Mouse (Mus musculus) embryo, embryonic 10 days (tissue): Measurements from ENCODE around the gene Mab21l3.
"Not testable (repeated sequence)": the region's sequence is repeated elsewhere in the genome, so short reads cannot be mapped to it uniquely, and the experiment has no call there.

Source experiments
- DNase-seq: peaks from one replicate; pipeline ENCODE4 v3.0.0-alpha.2; 2015; ENCODE audit warnings: low spot score

Gene Mab21l3

DNA sequence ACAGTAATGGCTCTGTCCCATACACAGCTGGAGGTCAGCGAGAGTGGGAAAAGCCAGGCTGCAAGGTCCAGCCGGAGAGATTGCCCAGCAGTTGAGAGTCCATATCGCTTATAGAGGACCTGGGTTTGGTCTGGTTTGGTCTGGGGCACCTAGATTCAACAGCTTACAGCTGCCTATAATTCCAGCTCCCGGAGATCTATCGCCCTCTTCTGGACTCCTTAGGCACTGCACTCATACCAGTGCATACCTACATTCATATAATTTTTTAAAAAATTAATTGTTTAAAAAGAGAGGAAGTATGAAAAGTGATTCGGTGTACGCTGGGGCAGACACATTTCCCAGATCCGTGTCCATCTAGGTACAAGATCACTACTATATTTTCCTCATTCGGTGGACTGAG, 9.4 kb downstream of the Mab21l3 start:
- no peak for DNase-seq

DNA sequence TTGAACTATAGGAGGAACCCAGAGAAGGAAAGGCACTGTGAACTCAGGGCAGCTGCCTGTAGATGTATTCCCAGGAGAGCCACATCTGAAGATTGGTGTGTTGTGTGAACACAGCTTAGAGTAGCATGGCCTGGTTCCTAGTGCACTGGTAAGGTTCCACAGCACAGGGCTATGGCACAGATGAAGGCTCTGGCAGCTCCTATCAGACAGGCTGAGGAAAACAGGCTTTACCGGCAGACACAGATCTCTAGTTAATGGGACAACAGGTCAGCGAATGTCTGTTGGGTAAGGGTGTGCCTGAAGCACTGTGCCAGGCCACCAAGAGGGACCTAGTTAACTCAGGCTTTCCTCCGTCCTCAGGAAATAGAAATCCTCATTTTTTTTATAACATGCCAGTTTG, 11.8 kb downstream of the Mab21l3 start:
- no peak for DNase-seq

DNA sequence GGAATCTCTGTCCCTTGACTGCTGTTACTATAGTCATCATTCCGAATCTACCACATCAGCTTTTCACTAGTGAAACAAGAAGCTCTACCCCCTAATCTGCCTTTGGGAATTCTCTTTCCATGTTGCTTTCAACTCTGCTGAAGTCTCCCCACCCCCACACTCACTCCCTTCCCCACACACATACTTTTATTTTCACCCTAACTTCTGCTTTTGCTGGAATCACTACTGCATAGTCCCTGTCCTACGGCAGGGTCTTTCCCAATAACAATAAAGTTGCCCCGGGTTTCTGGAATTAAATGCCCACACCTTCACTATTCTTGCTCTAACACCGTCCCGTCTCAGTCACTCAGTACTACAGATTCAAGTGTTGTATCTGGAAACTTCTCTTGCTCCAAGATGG, 12.2 kb downstream of the Mab21l3 start:
- no peak for DNase-seq

DNA sequence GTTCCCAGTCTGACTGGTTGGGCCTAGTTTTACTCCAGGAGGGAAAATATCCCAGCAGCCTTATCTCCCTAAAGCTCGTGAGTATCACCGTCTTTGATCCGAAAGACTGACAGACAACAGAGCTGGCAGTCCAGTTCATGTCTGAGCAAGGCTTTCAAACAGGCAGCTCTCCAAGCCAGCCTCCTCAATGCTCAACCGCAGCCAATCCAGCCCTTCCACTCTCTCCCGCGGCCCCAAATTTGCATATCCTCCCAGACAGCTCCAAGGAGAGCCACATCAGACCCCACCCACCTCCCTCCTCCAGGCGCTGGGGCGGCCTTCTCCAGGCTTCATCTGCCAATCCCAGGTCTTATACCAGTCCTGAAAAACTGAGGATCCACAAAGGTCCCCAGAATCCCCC, 12.7 kb downstream of the Mab21l3 start:
- DNase-seq: peak; percentile 89

DNA sequence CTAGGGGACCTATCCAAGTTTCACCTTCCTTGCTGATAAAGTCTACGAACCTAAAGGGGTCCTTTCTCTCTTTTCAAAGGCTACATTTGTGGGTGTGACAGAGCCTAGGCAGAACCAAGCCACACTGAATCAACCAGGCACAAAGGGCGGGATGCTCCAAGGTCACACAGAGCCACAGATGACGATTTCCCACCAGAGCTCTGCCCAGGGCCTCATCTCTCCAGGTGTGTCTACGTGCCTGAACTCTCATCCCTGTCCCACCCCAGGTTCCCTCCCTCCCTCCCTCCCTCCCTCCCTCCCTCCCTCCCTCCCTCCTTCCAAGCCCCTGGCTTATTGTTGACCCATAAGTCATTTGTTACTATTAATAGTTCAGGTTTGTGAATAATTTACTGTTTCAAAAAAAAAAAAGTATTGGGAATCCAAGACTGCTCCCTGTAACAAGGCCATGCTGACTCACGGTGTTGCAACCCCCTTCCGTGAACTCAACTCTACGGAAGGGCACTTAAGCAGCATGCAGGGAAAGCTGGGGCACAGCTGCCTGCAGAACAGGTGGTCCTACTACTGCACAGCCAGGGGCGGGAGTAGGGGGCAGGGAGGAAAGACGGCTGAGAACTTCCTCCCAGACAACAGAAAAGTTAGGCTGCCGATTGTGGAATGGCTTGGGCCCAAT, 17.4 kb downstream of the Mab21l3 start:
- no peak for DNase-seq

DNA sequence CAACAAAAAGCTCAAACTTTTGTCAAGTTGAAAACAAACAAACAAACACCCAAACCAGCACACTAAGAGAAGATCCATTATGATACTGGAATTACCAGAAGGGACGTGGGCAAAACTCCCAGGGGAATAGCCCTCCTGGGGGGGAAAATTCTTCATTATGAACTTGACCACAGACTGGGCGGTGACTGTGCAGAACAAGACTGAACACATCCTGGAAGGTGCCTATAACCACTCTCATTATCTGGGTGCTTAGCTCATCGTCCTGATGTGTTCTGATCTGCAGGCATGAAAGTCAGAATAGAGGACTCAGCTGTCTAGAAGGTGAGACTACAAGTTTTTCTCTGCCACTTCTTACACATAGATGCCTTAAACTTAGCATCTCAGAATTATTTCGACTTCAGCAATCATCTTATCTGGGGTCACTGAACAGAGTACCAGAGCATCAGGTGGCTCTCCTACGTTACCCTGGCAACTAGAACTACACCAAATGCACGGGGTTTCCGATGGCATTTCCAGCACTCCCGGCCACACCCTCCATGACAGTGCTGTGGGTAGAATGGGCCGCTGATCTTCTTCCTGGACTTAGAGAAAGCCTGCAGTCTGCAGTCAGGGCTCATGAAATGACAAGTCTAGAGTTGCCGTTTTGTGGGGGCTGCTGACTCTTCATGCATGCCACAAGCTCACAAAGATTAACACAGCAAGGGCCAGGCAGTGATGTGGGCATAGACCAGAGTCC, 18.7 kb downstream of the Mab21l3 start:
- DNase-seq: no peak

DNA sequence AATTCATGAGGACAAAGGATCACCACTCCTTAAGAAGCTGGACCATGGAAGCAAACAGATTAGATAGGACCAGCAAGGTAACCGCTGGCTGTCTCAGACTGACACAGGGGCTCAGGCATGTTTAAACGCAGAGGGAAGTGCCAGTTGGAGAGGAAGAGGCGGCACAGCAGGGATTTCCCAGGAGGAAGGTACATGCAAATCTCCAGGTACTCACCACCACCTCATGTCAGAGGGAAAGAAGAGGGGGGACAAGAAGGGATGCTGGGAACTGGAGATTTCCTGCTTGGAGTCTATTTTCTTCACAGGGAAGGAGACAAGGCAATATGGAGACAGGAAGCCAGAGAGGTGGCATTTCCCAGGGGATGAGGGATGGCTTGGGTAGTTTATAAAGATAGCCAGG, 20.2 kb downstream of the Mab21l3 start:
- DNase-seq: no peak

DNA sequence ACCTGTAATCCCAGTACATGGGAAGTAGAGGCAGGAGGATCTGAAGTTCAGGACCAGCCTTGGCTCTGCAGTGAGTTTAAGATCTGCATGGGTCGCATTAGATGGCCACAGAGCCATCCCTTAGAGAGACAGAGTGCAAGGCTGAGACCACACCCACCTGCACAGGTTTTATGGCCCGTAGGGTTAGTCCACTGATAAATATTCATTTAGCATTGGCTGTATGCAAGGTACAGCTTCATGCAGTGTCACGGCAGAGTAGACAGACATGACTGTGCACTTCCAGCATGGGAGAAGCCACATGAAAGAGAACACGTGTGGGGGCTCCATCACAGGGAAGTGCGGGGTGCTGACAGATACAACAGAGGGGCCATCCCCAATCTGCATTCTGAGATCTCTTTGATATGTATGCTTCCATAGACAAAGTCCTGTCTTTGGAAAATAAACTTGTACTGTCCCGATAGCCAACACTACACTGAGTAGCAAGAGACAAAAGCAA, 21.5 kb downstream of the Mab21l3 start:
- DNase-seq: no peak

DNA sequence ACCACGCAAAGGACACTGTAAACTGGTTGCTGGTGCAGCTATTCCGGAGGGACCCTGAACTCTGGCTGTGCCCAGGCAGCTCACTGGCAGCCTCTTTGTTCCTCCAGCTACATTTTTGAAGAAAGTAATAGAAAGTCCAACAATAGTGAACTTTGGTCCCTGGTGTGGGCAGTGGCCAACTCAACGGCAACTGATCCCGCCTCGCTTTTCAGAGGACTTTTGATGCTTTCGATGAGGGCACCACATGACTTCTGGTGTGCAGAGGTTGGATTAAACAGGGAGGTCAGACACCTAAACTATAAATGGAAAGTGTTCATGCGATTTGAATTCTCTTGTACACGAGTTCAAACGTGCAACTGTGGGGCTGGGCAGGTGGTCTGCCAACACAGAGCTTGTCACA, 24.4 kb downstream of the Mab21l3 start:
- no peak for DNase-seq

DNA sequence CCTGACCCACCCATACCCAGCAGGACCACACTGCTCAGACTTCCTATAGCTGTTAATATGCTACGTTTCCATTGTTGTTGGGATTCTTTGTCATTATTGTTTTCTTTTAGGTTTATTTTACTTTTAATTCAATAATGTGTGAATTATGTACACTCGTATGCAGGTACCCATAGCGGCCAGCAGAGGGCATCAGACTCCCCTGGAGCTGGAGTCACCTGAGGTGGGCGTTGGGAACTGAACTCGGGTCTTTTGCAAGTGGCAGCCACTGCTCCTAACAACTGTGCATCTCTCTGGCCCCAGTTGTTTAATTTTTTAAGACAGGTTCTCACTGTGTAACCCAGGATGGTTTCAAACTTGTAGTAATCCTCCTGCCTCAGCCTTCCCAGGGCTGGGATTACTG, 26.7 kb downstream of the Mab21l3 start:
- no peak for DNase-seq

DNA sequence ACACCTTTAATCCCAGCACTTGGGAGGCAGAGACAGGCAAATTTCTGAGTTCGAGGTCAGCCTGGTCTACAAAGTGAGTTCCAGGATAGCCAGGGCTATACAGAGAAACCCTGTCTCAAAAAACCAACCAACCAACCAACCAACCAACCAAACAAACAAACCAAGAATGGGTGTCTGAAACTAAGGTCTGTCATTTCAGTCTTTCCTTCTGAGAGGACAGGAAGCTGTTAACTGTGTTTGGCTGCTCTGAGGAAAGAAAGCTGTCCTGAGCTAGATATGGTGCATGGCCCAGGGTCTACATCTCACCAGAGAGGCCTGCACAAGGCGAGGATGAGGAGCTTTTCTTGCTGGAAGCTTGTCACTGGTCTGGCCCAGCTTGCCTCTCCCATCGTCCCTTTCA, 28.1 kb downstream of the Mab21l3 start:
- DNase-seq: not testable (repeated sequence)

DNA sequence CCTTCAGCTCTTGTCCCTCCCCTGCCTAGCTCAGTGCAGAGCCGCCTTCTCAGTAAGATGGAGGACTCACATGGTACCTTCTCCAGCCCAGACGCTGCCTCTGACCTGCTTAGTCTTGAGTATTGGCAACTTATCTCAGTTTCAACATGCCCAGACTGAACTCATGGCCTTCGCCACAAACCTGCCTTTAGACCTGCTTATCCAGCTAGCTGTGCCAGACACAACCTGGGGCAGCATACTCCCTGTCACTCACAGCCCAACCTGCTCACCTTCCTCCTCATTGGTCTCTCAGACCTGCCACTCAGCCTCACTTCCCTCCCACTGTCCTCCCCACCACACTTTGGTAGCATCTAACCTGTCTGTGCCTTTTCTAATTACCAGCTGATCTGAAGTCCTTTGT, 32.8 kb downstream of the Mab21l3 start:
- DNase-seq: no peak

DNA sequence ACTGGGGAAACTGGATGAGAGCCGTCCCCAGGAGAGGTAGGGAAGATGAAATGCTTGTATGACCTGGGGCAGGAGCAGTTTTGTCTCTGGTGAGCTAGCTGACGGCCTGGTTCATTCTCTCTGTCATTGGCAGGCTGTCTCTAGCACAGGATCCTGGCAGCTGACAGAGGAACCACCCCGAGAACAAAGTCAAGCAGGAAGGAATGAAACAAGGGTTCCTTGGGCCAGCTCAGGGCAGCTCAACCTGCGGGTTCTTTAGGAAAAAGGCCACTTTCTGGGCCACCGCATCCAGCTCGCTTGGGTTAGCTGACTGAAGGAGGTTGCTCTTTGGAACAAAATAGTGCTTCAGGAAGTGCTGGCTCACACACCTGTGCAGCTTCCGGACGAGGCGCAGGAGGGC, 34.0 kb downstream of the Mab21l3 start:
- no peak for DNase-seq

DNA sequence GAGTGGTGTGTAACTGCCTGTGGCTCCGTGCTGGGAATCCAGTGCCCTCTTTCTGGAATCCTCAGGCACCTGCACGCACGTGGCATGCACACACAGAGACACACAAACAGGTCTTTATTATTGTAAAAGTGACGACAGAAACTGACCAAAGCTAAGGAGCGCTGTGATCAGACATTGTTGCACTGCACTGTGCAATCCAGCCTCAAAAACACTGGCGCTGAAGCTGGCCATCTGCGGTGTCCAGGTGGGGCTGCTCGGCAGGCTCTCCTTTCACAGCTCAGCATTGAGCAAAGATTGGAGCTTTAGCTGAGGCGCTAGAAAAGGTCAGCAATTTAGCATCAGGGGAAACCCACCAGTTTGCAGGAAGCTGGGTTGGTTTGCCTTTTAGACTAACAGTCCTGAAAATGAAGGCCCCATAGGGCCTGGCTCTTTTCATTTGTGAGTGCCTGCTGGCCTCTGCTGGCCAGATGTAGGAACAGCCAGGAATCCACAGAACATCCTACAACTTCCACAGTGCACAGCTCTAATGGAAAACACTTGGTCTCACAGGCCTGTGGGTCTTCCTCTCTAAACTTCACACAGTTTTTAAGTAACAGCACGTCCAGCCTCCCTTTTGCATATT, 36.3 kb downstream of the Mab21l3 start:
- peak; percentile 72 for DNase-seq

DNA sequence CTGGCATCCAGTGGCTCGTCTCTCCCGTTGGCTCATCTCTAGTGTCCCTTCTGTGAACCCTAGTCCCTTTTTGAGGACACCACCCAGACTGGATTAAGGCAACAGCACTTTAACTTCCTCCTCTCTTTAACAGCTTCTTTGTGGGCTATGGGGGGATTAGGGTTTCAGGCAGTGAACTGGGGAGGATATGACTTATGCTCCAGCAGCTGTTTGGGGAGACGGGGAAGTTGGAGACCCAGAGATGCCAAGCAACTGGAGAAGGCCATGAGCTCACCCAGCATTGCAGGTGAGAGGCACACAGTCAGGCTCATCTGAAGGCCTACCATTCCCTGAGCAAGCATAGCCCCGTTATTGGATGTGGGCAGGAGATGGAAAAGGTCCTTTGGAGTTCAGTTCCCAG, 36.8 kb downstream of the Mab21l3 start:
- DNase-seq: no peak

DNA sequence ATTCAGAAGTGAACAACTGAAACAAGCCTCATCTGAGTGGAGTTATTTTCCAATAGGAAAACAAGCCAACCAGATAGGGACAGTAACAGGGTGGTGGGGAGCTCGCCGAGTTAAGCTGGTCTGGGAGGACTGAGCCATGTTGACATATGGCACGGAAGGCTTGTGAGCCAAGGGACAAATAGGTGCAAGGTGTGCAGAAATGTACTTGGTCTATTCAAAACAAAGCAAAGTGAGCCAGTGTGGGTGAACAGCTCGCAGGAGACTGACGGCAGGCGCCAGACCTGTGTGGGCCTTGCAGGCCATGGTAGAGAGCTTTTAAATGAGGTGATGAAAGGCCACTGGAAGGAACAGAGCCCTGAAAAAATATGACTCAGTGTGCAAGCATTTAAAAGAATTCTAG, 41.1 kb downstream of the Mab21l3 start:
- DNase-seq: no peak

DNA sequence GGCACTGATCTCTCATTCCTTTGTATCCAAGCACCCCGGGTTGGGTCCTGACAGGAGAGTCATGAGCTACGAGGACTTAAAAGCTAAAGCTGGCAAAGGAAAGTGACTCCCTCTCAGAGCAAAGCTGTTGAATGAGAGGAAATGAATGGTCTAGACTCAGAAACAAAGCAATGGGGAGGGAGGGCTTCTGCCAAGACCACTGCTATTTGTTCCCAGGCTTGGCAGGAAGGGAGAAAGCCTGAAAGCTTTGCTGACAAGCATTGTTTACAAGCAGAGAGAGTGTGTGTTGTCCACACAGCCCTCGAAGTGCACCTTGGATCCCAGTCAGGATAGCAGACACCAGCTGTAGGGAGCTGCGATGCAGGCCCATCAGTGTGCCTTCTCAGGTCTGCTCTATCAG, 41.8 kb downstream of the Mab21l3 start:
- DNase-seq: no peak

DNA sequence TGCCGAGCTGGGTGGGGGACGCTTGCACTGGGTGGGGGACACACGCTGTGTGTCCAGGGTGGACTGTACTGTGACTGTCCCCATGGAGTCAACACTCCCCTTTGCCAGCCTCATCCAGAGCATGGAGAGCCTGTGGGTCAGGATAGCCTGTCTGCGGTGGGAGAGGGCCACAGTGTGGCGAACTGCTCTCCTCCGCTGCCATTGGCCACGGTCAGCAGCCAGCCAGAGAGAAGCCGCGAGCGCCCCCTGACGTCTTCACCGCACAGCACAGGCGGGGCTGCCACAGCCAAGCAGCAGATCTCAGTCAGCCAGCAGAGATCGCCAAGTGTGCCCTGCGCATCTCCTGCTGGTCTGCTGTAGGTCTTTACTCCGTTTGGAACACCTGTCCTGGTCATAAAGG, 42.6 kb downstream of the Mab21l3 start:
- peak; percentile 92 for DNase-seq

DNA sequence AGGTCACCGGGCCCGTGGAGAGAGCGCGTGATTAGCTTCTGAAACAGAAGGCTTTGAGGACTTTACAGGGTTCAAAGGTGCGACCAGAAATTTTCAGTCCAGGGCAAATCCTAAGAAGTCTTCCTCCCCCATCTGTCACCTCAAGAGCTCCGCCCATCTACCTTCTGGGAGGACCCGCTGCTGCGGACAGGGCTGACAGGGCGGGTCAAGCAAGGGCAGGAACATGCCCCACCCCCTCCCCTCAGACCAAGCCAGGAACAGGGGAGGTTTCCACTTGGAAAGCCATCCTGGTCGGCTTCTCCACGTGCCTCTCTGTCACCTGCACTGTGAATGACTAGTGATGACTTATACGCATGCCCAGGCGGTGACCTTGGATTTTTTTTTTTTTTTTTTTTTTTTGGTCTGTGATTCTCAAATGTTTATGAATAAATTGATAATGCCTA, 43.2 kb downstream of the Mab21l3 start:
- peak; percentile 72 for DNase-seq

DNA sequence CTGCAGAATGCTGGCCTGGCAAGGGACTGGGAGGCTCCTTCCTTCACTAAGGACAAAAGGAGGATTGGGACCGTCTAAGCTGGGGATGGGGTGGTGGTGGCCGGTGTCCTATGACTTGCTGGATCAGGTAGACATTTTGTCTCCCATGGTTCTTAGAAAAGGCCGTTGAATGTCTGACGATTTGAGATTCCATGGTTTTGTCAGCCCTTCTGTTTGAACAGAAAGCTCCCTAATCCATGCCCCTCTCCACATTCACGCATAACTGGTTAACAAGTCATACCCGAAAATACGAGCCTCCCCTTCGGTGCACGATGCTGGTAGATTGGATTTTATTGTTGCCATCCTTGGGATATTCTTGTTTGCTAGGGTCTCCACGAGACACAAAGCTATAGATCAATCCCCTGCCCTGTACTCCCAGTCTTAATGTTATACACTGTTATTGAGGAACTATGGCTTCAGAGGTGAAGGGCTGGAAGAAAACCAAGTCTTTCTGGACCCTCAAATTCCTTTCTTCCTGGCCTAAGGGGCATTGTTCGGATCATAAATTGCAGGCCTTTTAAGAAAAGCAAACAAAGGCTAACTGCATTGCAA, 43.7 kb downstream of the Mab21l3 start:
- DNase-seq: no peak

DNA sequence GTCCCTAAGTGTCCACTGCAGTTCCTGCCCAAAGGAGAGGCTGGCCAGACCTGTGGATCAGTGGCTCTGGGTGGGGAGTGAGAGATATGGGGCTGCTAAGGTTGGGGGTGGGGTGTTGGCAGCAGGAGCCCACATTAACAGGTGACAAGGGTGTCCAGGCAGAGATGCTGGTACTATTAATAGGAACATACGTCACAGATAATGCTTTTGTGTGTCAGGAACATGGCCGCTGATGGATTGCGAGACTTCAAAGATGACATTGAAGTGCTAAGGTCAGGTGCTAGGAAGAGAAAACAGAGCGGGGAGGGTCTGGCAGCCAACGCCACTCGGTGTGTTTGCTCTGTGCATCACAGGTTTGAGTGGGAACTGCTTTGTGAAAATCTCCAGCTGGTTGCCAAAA, 44.4 kb downstream of the Mab21l3 start:
- no peak for DNase-seq

DNA sequence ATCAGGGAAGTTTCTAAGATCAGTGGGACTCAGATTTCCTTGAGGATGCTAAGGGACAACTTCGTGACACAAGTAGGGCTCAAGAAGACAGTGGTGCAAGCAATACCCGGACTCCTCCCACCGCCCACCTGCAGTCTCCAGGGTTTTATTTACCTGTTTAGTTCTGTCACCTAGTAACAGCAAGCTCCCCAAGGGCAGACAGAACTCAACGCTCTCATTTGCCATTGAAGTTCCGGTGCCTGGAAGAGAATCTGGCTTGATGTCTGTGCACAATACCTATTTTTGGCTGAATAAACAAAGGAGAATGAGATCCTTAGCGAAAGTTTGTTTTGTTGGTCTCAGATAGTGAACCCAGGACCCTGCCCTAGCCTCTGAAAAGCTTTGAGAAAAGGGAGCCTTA, 45.0 kb downstream of the Mab21l3 start:
- DNase-seq: no peak

DNA sequence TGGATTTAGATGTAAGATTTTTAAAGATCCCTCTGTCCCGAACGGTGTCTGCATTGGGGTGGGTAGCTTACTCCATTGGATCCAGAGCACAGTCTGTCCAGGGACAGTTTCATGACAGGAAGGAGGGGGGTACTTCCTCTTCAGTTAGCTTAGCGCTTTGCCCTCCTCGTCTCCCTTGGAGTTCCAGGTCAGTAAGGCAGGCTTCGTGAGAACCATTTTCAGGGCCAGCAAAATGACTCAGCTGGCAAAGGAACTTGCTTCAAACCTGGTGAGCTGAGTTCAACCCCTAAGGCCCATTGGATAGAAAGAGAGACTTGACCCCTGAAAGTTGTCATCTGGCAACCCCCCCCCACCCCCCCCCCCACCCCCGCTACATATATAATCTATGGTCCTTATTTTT, 46.0 kb downstream of the Mab21l3 start:
- no peak for DNase-seq
